12 mouse cellular contexts compared by ENCODE assay signal in genomic region chr3:157931592-157931991, GRCm38 (mm10). TPM values are rescaled to one million over a fixed set of nuclear protein-coding genes. Genes with fewer than 3 reads are reported as not detected.
DNase-seq lines count a peak whose midpoint lies in the region; ATAC-seq and TF ChIP-seq lines count a peak whose summit lies in the region.
"Had no signal": no experiment of that assay in that cellular context is flagged by ENCODE, and none has a peak within 500 bp of the region (broad histone marks: within the 10 kb centered on the region; RNA-seq: fewer than 3 reads in every experiment).

No protein-coding gene starts in this region.

- no peak overlapping the region for H3K27ac ChIP-seq in kidney, embryonic 16.5 days (ENCODE audit: low read length)
- no peak overlapping the region for H3K27ac ChIP-seq in neural tube, embryonic 15.5 days (replicated peaks)
- H3K27ac ChIP-seq: heart, embryonic 10.5 days; hindbrain, postnatal 0 days; neural tube, embryonic 12.5 days had no signal

- no peak overlapping the region for H3K4me2 ChIP-seq in kidney, embryonic 16.5 days (replicated peaks; ENCODE audit: low read depth, low read length)
- no peak overlapping the region for H3K4me2 ChIP-seq in neural tube, embryonic 15.5 days
- H3K4me2 ChIP-seq: neural tube, embryonic 12.5 days had no signal

- H3K9ac ChIP-seq in kidney, embryonic 16.5 days (replicated peaks; ENCODE audit: low read length), result no peak overlapping the region
- no peak overlapping the region for H3K9ac ChIP-seq in neural tube, embryonic 15.5 days (replicated peaks)
- H3K9ac ChIP-seq: neural tube, embryonic 12.5 days had no signal

- 44% methylated on average over 3 of the region's 3 CpGs for WGBS in lung, adult 2 months
- WGBS in kidney, embryonic 16.5 days, result 52% methylated on average over 3 of the region's 3 CpGs
- 65% methylated on average over 3 of the region's 3 CpGs for WGBS in neural tube, embryonic 15.5 days

- ATAC-seq in kidney, embryonic 16.5 days (ENCODE audit: low FRiP score, low TSS enrichment), result peak; percentile 72; the same call in 1 of the 2 replicates
- ATAC-seq in neural tube, embryonic 15.5 days (ENCODE audit: low FRiP score), result no peak
- ATAC-seq: hindbrain, postnatal 0 days had no signal

- H3K4me1 ChIP-seq in lung, adult 2 months (ENCODE audit: control insufficient read depth, insufficient read depth, low read length), result no peaks in the 10 kb centered on the region
- no peaks in the 10 kb centered on the region for H3K4me1 ChIP-seq in kidney, embryonic 16.5 days (ENCODE audit: insufficient read depth, low read length)
- H3K4me1 ChIP-seq in neural tube, embryonic 15.5 days, result no peaks in the 10 kb centered on the region
- H3K4me1 ChIP-seq: heart, embryonic 10.5 days; neural tube, embryonic 12.5 days had no signal

- H3K36me3 ChIP-seq in kidney, embryonic 16.5 days (ENCODE audit: insufficient read depth, low read length), result no peaks in the 10 kb centered on the region
- no peaks in the 10 kb centered on the region for H3K36me3 ChIP-seq in splenic B cell, adult 2 months (ENCODE audit: control insufficient read depth, insufficient read depth, low read length, poor library complexity, severe bottlenecking)
- H3K36me3 ChIP-seq in neural tube, embryonic 15.5 days, result no peaks in the 10 kb centered on the region
- H3K36me3 ChIP-seq: heart, embryonic 10.5 days; neural tube, embryonic 12.5 days had no signal

- no peak for DNase-seq in lung, adult 2 months
- no peak for DNase-seq in lung, postnatal 10 days
- peak; percentile 71 for DNase-seq in ZHBTc4 (ENCODE audit: low read depth, low spot score)
- DNase-seq in splenic B cell, adult 2 months (ENCODE audit: low read depth, low spot score), result peak; percentile 17
- no peak for DNase-seq in cerebellum, postnatal 10 days
- no peak for DNase-seq in layer of hippocampus, adult 9-10 months (ENCODE audit: low spot score)
- DNase-seq: right cerebral cortex, postnatal 4 days had no signal

- no peaks in the 10 kb centered on the region for H3K27me3 ChIP-seq in kidney, embryonic 16.5 days (ENCODE audit: insufficient read depth, low read length)
- peaks cover 1% of the 10 kb centered on the region; the same call in 1 of the 2 replicates for H3K27me3 ChIP-seq in splenic B cell, adult 2 months (ENCODE audit: control insufficient read depth, insufficient read depth, low read length, poor library complexity, severe bottlenecking)
- no peaks in the 10 kb centered on the region for H3K27me3 ChIP-seq in neural tube, embryonic 15.5 days (replicated peaks)
- H3K27me3 ChIP-seq: neural tube, embryonic 12.5 days had no signal

- no peak for TF ChIP-seq POLR2A in lung, adult 2 months (IDR thresholded peaks at IDR 0.05; ENCODE audit: borderline replicate concordance, extremely low read depth, low read depth, low read length)

- no peak overlapping the region for H3K4me3 ChIP-seq in lung, adult 2 months (replicated peaks; ENCODE audit: extremely low read depth, low read depth, low read length)
- no peak overlapping the region for H3K4me3 ChIP-seq in kidney, embryonic 16.5 days (ENCODE audit: low read length)
- H3K4me3 ChIP-seq in neural tube, embryonic 15.5 days (replicated peaks), result no peak overlapping the region
- H3K4me3 ChIP-seq: heart, embryonic 10.5 days; neural tube, embryonic 12.5 days had no signal

- no peaks in the 10 kb centered on the region for H3K9me3 ChIP-seq in kidney, embryonic 16.5 days (ENCODE audit: low read length)
- no peaks in the 10 kb centered on the region for H3K9me3 ChIP-seq in neural tube, embryonic 15.5 days (replicated peaks)
- H3K9me3 ChIP-seq: heart, embryonic 10.5 days; neural tube, embryonic 12.5 days had no signal

- TF ChIP-seq CTCF in lung, adult 2 months (IDR thresholded peaks at IDR 0.05; ENCODE audit: insufficient read depth, low read length), result peak; percentile 47; the same call in 1 of the 2 replicates

RNA-seq across cellular contexts. Expression of gene Cth, which starts 6.7 kb away (rescaled TPM):
- 3.4 and 4.4 TPM in 2 replicates for polyA plus RNA-seq in lung, adult 2 months (2012; rRNA removed)
- polyA plus RNA-seq in kidney, embryonic 16.5 days (2015; fragmentation: Nextera tagmentation; extraction: Ambion mirVana), result 55.5 and 58.2 TPM in 2 replicates
- 2.3 and 8.8 TPM in 2 replicates for polyA plus RNA-seq in neural tube, embryonic 15.5 days (2015; fragmentation: Nextera tagmentation; extraction: Ambion mirVana)

RNA-seq across cellular contexts. Expression of gene Ankrd13c, which starts 15.4 kb away (rescaled TPM):
- 18.3 and 27.6 TPM in 2 replicates for polyA plus RNA-seq in lung, adult 2 months (2012; rRNA removed)
- polyA plus RNA-seq in kidney, embryonic 16.5 days (2015; fragmentation: Nextera tagmentation; extraction: Ambion mirVana), result 22.8 and 26.5 TPM in 2 replicates
- polyA plus RNA-seq in neural tube, embryonic 15.5 days (2015; fragmentation: Nextera tagmentation; extraction: Ambion mirVana), result 27.8 and 29.7 TPM in 2 replicates

Comparison
In these comparisons a context has a peak if more than half of its experiments do, and no peak if none do; other contexts are left out.
1. DNase-seq: peak in ZHBTc4 (single experiment) and splenic B cell, adult 2 months (single experiment); none in lung, adult 2 months (single experiment), lung, postnatal 10 days (single experiment), cerebellum, postnatal 10 days (0 of 2) and layer of hippocampus, adult 9-10 months (single experiment).